Mouse (Mus musculus) cerebellum, adult 2 months (tissue): ENCODE measurements around the gene Zfp326. TPM values are rescaled to one million over a fixed set of nuclear protein-coding genes. Genes with fewer than 3 reads are reported as not detected.

Source experiments
- DNase-seq, 2 experiments: peaks; one replicate each; pipeline ENCODE4 v3.0.0; 2021
- H3K27ac ChIP-seq: fragments of 200-500 bp; 2 replicates; pipeline ENCODE4 v1.5.1; 2012; ENCODE audit warnings: low read length, control low read depth, inconsistent platforms; ENCODE audit not compliant: insufficient read depth
- H3K27me3 ChIP-seq: fragments of 200-500 bp; 2 replicates; pipeline ENCODE4 v1.6.1; 2012; ENCODE audit warnings: inconsistent platforms, mild to moderate bottlenecking, low read length, moderate library complexity; ENCODE audit not compliant: control insufficient read depth, insufficient read depth
- H3K4me1 ChIP-seq: fragments of 200-500 bp; 2 replicates; pipeline ENCODE4 v1.6.1; 2011; ENCODE audit warnings: low read length; ENCODE audit not compliant: control insufficient read depth, insufficient read depth
- H3K4me3 ChIP-seq: fragments of 200-500 bp; replicated peaks from 2 replicates; pipeline ENCODE3; 2011; ENCODE audit warnings: mild to moderate bottlenecking, low read depth, low read length, control low read depth; ENCODE audit not compliant: insufficient read depth
- CTCF ChIP-seq: fragments of 200-500 bp; IDR thresholded peaks from 2 replicates; pipeline ENCODE4 v1.5.1; 2011; ENCODE audit warnings: low read depth, mild to moderate bottlenecking, control low read depth, low read length, moderate library complexity, borderline replicate concordance; ENCODE audit not compliant: insufficient read depth
- POLR2A ChIP-seq: fragments of 200-500 bp; IDR thresholded peaks from 2 replicates; pipeline ENCODE4 v1.6.1; 2011; ENCODE audit warnings: low read length, control low read depth, borderline replicate concordance; ENCODE audit not compliant: insufficient read depth
- WGBS: fragments of 180-500 bp; shearing (Covaris S2); methylation state at CpG from one replicate; pipeline ENCODE4 v1.1.7; 2018; 5-methylcytosine and 5-hydroxymethylcytosine counted together
- polyA plus RNA-seq: library from polyadenylated mRNA; depleted of rRNA; stranded (reverse); fragments of >200 nt; gene quantifications from 2 replicates; pipeline ENCODE4 v1.2.3, GENCODE M21; 2012

The Zfp326 gene
- polyA plus RNA-seq, 1 experiment = 29.3 TPM

- no peak overlapping the region for H3K4me3 ChIP-seq
Observed at GRCm38 (mm10) chr5:105839740-105840310, 36.5 kb upstream of the Zfp326 start.

GRCm38 (mm10) chr5:105844044-105844753 lies 32.2 kb upstream of the Zfp326 start:
- TF ChIP-seq POLR2A (no peak), CTCF (no peak)
- WGBS = 92% methylated on average over 10 of the region's 10 CpGs
- no peak overlapping the region for H3K27ac ChIP-seq
- no peak for DNase-seq
- H3K27me3 ChIP-seq = no peaks in the 10 kb centered on the region
- no peak overlapping the region for H3K4me3 ChIP-seq
- no peaks in the 10 kb centered on the region for H3K4me1 ChIP-seq

More at GRCm38 (mm10) chr5:105839740-105840310, 36.5 kb upstream of the Zfp326 start:
- DNase-seq = no peak
- no peak overlapping the region for H3K27ac ChIP-seq
- WGBS = 69% methylated on average over 13 of the region's 13 CpGs
- no peak for TF ChIP-seq POLR2A
- H3K4me1 ChIP-seq = no peaks in the 10 kb centered on the region
- no peaks in the 10 kb centered on the region for H3K27me3 ChIP-seq

- no peak overlapping the region for H3K27ac ChIP-seq
- no peak overlapping the region for H3K4me3 ChIP-seq
- no peaks in the 10 kb centered on the region for H3K4me1 ChIP-seq
- DNase-seq = no peak
- TF ChIP-seq CTCF (no peak), POLR2A (no peak)
- WGBS = 91% methylated on average over 2 of the region's 2 CpGs
- no peaks in the 10 kb centered on the region for H3K27me3 ChIP-seq
Observed at GRCm38 (mm10) chr5:105845041-105845440, 31.3 kb upstream of the Zfp326 start.

- H3K4me3 ChIP-seq = no peak overlapping the region
- H3K4me1 ChIP-seq = no peaks in the 10 kb centered on the region
- H3K27ac ChIP-seq = no peak overlapping the region
- no peak for DNase-seq
- TF ChIP-seq CTCF = no peak
- TF ChIP-seq POLR2A = no peak
- 85% methylated on average over 8 of the region's 8 CpGs for WGBS
- no peaks in the 10 kb centered on the region for H3K27me3 ChIP-seq
Observed at GRCm38 (mm10) chr5:105847726-105848125, 28.6 kb upstream of the Zfp326 start.

- no peak for TF ChIP-seq CTCF
- no peak for TF ChIP-seq POLR2A
- H3K27ac ChIP-seq = no peak overlapping the region
- no peaks in the 10 kb centered on the region for H3K4me1 ChIP-seq
- 84% methylated on average over 4 of the region's 4 CpGs for WGBS
- no peak for DNase-seq
- H3K27me3 ChIP-seq = no peaks in the 10 kb centered on the region
- no peak overlapping the region for H3K4me3 ChIP-seq
Observed at GRCm38 (mm10) chr5:105849222-105849621, 27.1 kb upstream of the Zfp326 start.

- Histone ChIP-seq H3K4me1 (no peaks in the 10 kb centered on the region), H3K27ac (no peak overlapping the region), H3K27me3 (no peaks in the 10 kb centered on the region), H3K4me3 (no peak overlapping the region)
- no peak for DNase-seq
- no peak for TF ChIP-seq CTCF
- no peak for TF ChIP-seq POLR2A
- WGBS = 49% methylated on average over 3 of the region's 3 CpGs
Observed at GRCm38 (mm10) chr5:105849643-105850042, 26.7 kb upstream of the Zfp326 start.

GRCm38 (mm10) chr5:105853271-105853670 lies 23.1 kb upstream of the Zfp326 start:
- no peak for DNase-seq
- H3K27ac ChIP-seq = no peak overlapping the region
- H3K4me3 ChIP-seq = no peak overlapping the region
- WGBS = 90% methylated on average over 9 of the region's 9 CpGs
- no peak for TF ChIP-seq POLR2A
- TF ChIP-seq CTCF = no peak
- no peaks in the 10 kb centered on the region for H3K27me3 ChIP-seq
- H3K4me1 ChIP-seq = no peaks in the 10 kb centered on the region

GRCm38 (mm10) chr5:105857486-105857885 lies 18.9 kb upstream of the Zfp326 start:
- 89% methylated on average over 5 of the region's 5 CpGs for WGBS
- Histone ChIP-seq H3K27ac (no peak overlapping the region), H3K4me3 (no peak overlapping the region), H3K27me3 (no peaks in the 10 kb centered on the region), H3K4me1 (no peaks in the 10 kb centered on the region)
- no peak for DNase-seq
- TF ChIP-seq POLR2A (no peak), CTCF (no peak)
